Mouse (Mus musculus) testis, postnatal 10 days (tissue): ENCODE data around the gene Efhd2.

ENCODE experiments used
- DNase-seq: peaks from one replicate; pipeline ENCODE4 v3.0.0; 2021; ENCODE audit warnings: low spot score

The Efhd2 gene

GRCm38 (mm10) chr4:141874601-141875460 is at the start of gene Efhd2:
TSS of gene Efhd2 (minus strand) at chr4:141874920.
- DNase-seq = peak; percentile 88

- peak; percentile 87 for DNase-seq
Measured at GRCm38 (mm10) chr4:141923961-141924360, 49.2 kb upstream of the Efhd2 start.

GRCm38 (mm10) chr4:141920391-141920790 is 45.7 kb upstream of the Efhd2 start:
- no peak for DNase-seq

DNA sequence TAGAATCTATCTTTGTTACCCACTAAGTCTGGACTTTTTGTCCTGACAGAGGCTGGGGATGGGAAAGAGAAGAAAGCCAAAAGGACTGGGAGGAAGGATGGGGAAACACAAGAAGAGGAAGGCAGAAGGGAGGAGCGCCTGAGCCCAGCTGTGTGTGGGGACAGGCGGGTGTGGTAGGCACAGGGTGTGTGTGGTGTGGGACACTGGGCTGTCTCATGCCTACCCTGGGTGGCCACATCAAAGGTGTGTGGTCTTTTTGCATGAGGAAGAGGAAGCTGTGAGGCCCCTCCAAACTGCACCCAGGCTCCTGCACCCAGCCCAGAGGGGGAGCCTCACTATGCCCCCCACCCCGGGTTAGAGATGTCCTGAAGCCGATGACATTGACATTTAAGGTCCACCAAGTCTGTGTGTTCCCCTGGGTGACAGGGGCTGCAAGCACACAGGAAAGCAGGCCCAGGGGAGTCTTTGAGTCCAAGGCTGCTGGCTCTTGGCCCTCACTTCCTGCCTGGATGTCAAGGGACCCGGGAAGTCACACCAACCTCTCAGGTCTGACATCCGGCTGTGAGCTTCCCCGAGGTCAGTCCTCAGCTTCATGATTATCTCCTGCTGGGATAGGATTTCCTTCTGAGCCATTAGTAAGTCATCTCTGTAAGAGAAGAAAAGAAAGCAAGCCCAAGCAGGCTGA is 43.2 kb upstream of the Efhd2 start:
- no peak for DNase-seq

- peak; percentile 62 for DNase-seq
Measured at GRCm38 (mm10) chr4:141914040-141914439, 39.3 kb upstream of the Efhd2 start.

GRCm38 (mm10) chr4:141913201-141913993 is 38.7 kb upstream of the Efhd2 start:
- DNase-seq = no peak

DNA sequence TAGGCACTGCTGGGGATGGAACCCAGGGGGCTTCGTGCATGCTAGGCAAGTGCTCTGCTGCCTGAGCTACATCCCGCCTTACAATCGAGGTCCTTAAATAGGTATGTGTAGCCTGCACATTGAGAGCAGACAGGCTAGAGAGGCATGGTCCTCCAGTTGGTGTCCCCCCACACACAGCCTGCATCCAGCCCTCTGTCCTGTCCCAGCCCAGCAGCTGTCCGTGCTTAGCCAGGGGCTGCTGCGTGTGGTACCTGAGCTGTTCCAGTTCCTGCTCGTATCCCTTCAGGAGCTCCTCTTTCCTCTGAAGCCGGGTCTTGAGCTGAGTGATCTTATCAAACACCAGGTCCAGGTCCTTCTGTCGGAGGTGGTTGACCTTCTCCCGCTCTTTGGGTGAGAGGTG is 30.0 kb upstream of the Efhd2 start:
- no peak for DNase-seq

GRCm38 (mm10) chr4:141902479-141902858 is 27.7 kb upstream of the Efhd2 start:
- no peak for DNase-seq

GRCm38 (mm10) chr4:141901711-141902478 is 27.2 kb upstream of the Efhd2 start:
- no peak for DNase-seq

DNA sequence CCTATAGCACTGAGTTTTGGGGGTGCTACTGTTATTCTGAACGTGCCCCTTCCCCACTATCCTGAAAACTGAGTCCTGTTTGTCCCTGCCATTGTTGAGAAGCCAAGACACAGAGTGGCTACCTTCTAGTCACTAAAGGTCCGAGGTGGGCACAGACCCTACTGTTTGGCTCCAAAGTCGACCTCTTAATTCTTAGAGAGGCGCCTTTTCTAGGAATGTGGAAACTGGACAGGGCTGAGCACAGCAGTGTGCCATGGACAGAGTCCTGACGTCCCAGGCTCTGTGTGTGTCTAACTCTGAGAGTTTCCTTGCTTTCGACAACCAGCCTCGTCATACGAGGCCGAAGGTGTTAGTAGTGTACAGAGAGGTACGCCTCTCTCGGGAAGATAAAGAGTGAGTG is 25.7 kb upstream of the Efhd2 start:
- no peak for DNase-seq

GRCm38 (mm10) chr4:141899936-141900335 is 25.2 kb upstream of the Efhd2 start:
- no peak for DNase-seq

DNA sequence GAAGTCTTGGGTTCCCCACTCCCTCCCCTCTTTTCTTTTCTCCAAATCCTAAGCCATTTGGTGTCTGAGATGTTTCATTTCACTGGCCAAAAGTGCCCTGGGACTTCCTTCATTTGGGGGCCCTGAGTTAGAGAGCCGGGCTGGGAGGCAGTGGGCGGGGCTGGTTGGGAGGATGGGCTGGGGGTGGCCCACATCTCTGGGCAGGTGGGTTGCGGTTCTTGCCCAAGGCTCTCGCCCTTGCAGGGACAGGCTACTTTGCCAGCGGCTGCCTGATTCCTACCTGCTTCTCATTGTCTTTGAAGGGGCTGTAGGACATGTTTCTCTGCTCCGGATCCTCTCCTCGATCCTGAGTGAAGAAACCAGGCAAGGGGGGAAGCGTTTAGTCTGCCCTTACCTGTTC is 24.2 kb upstream of the Efhd2 start:
- DNase-seq = no peak

DNA sequence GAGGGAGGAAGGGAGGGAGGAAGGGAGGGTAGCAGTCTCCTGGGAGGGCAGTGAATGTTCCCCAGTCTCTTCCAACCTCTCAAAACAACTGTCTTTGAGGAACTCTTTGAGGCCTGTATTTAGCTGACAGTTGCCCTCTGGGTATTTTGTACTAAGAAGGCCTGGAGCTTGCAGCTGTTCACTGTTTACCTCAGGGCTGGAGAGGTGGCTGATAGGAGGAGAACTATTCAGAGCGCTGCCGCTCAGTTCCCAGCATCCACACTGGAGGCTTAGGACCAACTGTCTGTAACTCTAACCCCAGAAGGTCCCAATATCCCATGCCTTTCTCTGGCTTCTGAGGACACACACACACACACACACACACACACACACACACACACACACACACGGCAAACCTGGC is 23.1 kb upstream of the Efhd2 start:
- DNase-seq = no peak

GRCm38 (mm10) chr4:141897225-141897624 is 22.5 kb upstream of the Efhd2 start:
- no peak for DNase-seq

GRCm38 (mm10) chr4:141895772-141896171 is 21.1 kb upstream of the Efhd2 start:
- no peak for DNase-seq

GRCm38 (mm10) chr4:141893157-141893784 is 18.6 kb upstream of the Efhd2 start:
- DNase-seq = no peak

GRCm38 (mm10) chr4:141886385-141886968 is 11.8 kb upstream of the Efhd2 start:
- no peak for DNase-seq

DNA sequence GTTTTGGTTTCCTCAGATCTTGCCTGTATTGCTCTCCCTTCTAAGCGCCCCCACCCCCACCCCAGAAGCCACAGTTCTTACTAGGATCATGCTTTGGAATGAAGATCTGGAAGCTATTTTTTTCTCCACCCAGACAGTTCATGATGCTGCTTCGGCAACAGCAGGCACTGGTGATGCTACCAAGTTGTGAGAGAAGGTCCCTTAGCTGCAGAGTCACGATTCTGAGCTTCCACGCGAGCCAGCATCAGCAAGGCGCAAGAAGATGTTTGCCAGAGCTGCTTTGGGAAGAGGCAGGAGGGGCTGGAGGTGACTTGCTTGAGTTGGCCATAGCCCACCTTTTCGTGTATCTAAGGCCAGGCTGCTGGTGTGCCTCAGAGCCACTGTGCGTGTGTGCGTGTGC is 10.7 kb upstream of the Efhd2 start:
- DNase-seq = no peak

GRCm38 (mm10) chr4:141882858-141883257 is 8.1 kb upstream of the Efhd2 start:
- DNase-seq = no peak

- no peak for DNase-seq
Measured at GRCm38 (mm10) chr4:141881950-141882349, 7.2 kb upstream of the Efhd2 start.
